Comparison of ENCODE assay signal across 10 mouse cellular contexts in the genomic region with DNA sequence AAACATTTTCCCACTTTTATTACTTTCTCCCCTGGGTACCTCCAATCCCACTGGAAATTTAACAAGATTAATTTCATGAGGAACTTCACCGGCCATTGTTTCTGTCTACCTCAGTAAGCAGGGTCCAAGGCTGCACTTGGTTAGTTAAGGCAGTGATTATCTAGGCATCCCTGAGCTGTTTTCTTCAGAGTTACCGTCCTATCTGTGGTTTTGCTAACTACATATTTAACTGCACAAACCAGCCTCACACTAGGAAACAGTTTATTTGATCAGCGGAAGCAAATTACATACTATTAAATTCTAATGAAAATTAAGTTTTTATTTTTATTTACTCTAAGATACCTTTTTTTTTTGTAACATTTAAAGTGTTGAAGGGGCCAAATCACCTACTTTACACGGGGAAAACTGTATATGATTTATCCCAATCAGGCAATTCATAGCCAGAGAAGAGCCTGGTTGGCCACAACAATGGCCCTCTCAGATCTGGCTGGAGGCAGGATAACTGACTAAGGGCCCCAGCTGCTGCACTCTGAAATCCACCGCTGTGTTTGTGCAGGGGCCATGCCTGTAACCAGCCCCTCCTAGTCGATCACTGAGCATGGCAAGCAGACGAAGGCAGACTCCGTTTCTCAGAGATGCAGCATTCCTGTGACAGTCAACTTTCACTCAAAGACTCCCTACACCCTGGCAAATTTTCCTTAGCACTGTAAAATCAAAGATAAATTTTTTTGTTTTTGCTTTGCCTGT. TPM values are rescaled to one million over a fixed set of nuclear protein-coding genes. Genes with fewer than 3 reads are reported as not detected.
DNase-seq lines count a peak whose midpoint lies in the region; ATAC-seq and TF ChIP-seq lines count a peak whose summit lies in the region.
"Had no signal": no experiment of that assay in that cellular context is flagged by ENCODE, and none has a peak within 500 bp of the region (broad histone marks: within the 10 kb centered on the region; RNA-seq: fewer than 3 reads in every experiment).

No protein-coding gene starts in this region.

- H3K4me1 ChIP-seq in hindbrain, embryonic 10.5 days (replicated peaks): peaks cover 13% of the 10 kb centered on the region
- peaks cover 3% of the 10 kb centered on the region; the same call in 1 of the 2 replicates for H3K4me1 ChIP-seq in hindbrain, embryonic 16.5 days (ENCODE audit: control insufficient read depth, insufficient read depth, low read depth, low read length)
- H3K4me1 ChIP-seq in MEL (ENCODE audit: control insufficient read depth in 1 of 2, insufficient read depth in 2 of 2, low read length in 2 of 2): peaks cover 31% of the 10 kb centered on the region in 2 experiments

- WGBS in hindbrain, embryonic 10.5 days: 50% methylated on average over 8 of the region's 8 CpGs
- 29% methylated on average over 8 of the region's 8 CpGs for WGBS in hindbrain, embryonic 16.5 days

- TF ChIP-seq POLR2A in MEL (IDR thresholded peaks at IDR 0.05; ENCODE audit: control insufficient read depth in 1 of 2, insufficient read depth in 1 of 2, low read depth in 1 of 2, low read length in 2 of 2, poor library complexity in 1 of 2): no peak

- DNase-seq in hindbrain, embryonic 10.5 days (ENCODE audit: low spot score): peak; percentile 43
- DNase-seq in MEL (ENCODE audit: low read depth, low spot score): peak; percentile 60
- peak; percentile 65 for DNase-seq in embryo, embryonic 11 days
- no peak for DNase-seq in frontal cortex, postnatal 10 days (ENCODE audit: low spot score in 2 of 2)
- DNase-seq in adrenal gland, postnatal 25 days: no peak

- H3K36me3 ChIP-seq in hindbrain, embryonic 10.5 days: peaks cover 7% of the 10 kb centered on the region; the same call in 1 of the 2 replicates
- no peaks in the 10 kb centered on the region for H3K36me3 ChIP-seq in hindbrain, embryonic 16.5 days (ENCODE audit: control insufficient read depth, insufficient read depth, low read length)
- H3K36me3 ChIP-seq in MEL (ENCODE audit: control insufficient read depth in 1 of 2, insufficient read depth in 2 of 2, low read length in 2 of 2): peaks cover 12 to 58% of the 10 kb centered on the region in 2 experiments

- no peaks in the 10 kb centered on the region for H3K27me3 ChIP-seq in hindbrain, embryonic 10.5 days (ENCODE audit: insufficient read depth, poor library complexity, severe bottlenecking)
- H3K27me3 ChIP-seq in hindbrain, embryonic 16.5 days (replicated peaks; ENCODE audit: control insufficient read depth, insufficient read depth, low read length): no peaks in the 10 kb centered on the region
- H3K27me3 ChIP-seq in MEL (ENCODE audit: control insufficient read depth in 1 of 2, insufficient read depth in 2 of 2, low read length in 2 of 2): no peaks in the 10 kb centered on the region
- H3K27me3 ChIP-seq: embryonic facial prominence, embryonic 15.5 days had no signal

- H3K4me3 ChIP-seq in hindbrain, embryonic 10.5 days: no peak overlapping the region
- H3K4me3 ChIP-seq in hindbrain, embryonic 16.5 days (ENCODE audit: low read length): no peak overlapping the region
- H3K4me3 ChIP-seq in MEL (ENCODE audit: control insufficient read depth in 1 of 2, insufficient read depth in 1 of 2, low read depth in 2 of 2, low read length in 2 of 2): peak overlapping the region in 1 of 2 experiments; percentile 30; a peak in 2 of 4 replicates
- H3K4me3 ChIP-seq: embryonic facial prominence, embryonic 15.5 days; myocyte had no signal

- TF ChIP-seq CTCF in MEL (IDR thresholded peaks at IDR 0.05 in 2 of 3, conservative IDR thresholded peaks at IDR 0.05 in 1 of 3; ENCODE audit: control insufficient read depth in 1 of 3, insufficient read depth in 1 of 3, low read depth in 2 of 3, low read length in 3 of 3, poor library complexity in 1 of 3, severe bottlenecking in 1 of 3): no peak

- peak; percentile 64 to 75 for TF ChIP-seq EP300 in MEL (IDR thresholded peaks at IDR 0.05; ENCODE audit: low read depth in 1 of 2, low read length in 2 of 2)

- H3K79me2 ChIP-seq in MEL (ENCODE audit: control insufficient read depth, insufficient read depth, low read length, poor library complexity): peaks cover 70% of the 10 kb centered on the region

- H3K9ac ChIP-seq in hindbrain, embryonic 16.5 days (ENCODE audit: low read depth, low read length): no peak overlapping the region
- H3K9ac ChIP-seq in MEL (ENCODE audit: control insufficient read depth, low read depth, low read length, poor library complexity, severe bottlenecking): peak overlapping the region; percentile 3; the same call in 1 of the 2 replicates
- H3K9ac ChIP-seq: embryonic facial prominence, embryonic 15.5 days had no signal

- ATAC-seq in hindbrain, embryonic 16.5 days: no peak
- ATAC-seq in megakaryocyte progenitor cell, adult 5-6 weeks (replicated peaks; ENCODE audit: poor library complexity): peak; percentile 35
- no peak for ATAC-seq in inflammation-experienced regulatory T-cells, adult 6 months

- no peaks in the 10 kb centered on the region for H3K9me3 ChIP-seq in hindbrain, embryonic 10.5 days
- H3K9me3 ChIP-seq in hindbrain, embryonic 16.5 days (ENCODE audit: control insufficient read depth, low read length): no peaks in the 10 kb centered on the region
- no peaks in the 10 kb centered on the region for H3K9me3 ChIP-seq in MEL (replicated peaks; ENCODE audit: insufficient read depth, low read length)
- H3K9me3 ChIP-seq: embryonic facial prominence, embryonic 15.5 days had no signal

- peak overlapping the region; percentile 64 for H3K27ac ChIP-seq in hindbrain, embryonic 10.5 days
- no peak overlapping the region for H3K27ac ChIP-seq in hindbrain, embryonic 16.5 days (ENCODE audit: low read depth, low read length)
- peak overlapping the region; percentile 59 for H3K27ac ChIP-seq in MEL (ENCODE audit: control insufficient read depth, low read depth, low read length)
- H3K27ac ChIP-seq: embryonic facial prominence, embryonic 15.5 days had no signal

- H3K4me2 ChIP-seq in hindbrain, embryonic 16.5 days (ENCODE audit: low read length): no peak overlapping the region
- H3K4me2 ChIP-seq: embryonic facial prominence, embryonic 15.5 days had no signal

- no peak for TF ChIP-seq RAD21 in MEL (IDR thresholded peaks at IDR 0.05; ENCODE audit: low read depth, low read length)

TF ChIP-seq in MEL, 35 proteins besides CTCF, POLR2A, EP300 and RAD21 (continues in another document):
- no peak for TF ChIP-seq E2F4 (IDR thresholded peaks at IDR 0.05; ENCODE audit: borderline replicate concordance, low read depth, low read length)
- no peak for TF ChIP-seq ZNF384 (IDR thresholded peaks at IDR 0.05; ENCODE audit: low read depth, low read length)
- TF ChIP-seq MXI1 (IDR thresholded peaks at IDR 0.05; ENCODE audit: low read depth, low read length): no peak
- no peak; the same call in 1 of the 2 replicates for TF ChIP-seq SIN3A (IDR thresholded peaks at IDR 0.05; ENCODE audit: low read length)
- no peak for TF ChIP-seq ZKSCAN1 (IDR thresholded peaks at IDR 0.05; ENCODE audit: low read depth, low read length)
- no peak for TF ChIP-seq TAL1 (IDR thresholded peaks at IDR 0.05; ENCODE audit: low read length)
- no peak for TF ChIP-seq MAZ (IDR thresholded peaks at IDR 0.05; ENCODE audit: low read depth, low read length)
- TF ChIP-seq POLR2AphosphoS5 (IDR thresholded peaks at IDR 0.05; ENCODE audit: borderline replicate concordance, low read depth, low read length): no peak
- TF ChIP-seq CHD1 (IDR thresholded peaks at IDR 0.05; ENCODE audit: low read depth, low read length): no peak
- TF ChIP-seq CHD2 (IDR thresholded peaks at IDR 0.05; ENCODE audit: low read length): no peak
- no peak for TF ChIP-seq USF1 (IDR thresholded peaks at IDR 0.05; ENCODE audit: low read depth, low read length)
- TF ChIP-seq MYB (IDR thresholded peaks at IDR 0.05; ENCODE audit: low read depth, low read length): 0 out of 2 replicates have a peak, but pooled peaks have one; percentile 57
- TF ChIP-seq KAT2A (conservative IDR thresholded peaks at IDR 0.05; ENCODE audit: low read depth, low read length): no peak
- TF ChIP-seq MAFK (IDR thresholded peaks at IDR 0.05; ENCODE audit: borderline replicate concordance, low read depth, low read length): no peak
- no peak for TF ChIP-seq USF2 (IDR thresholded peaks at IDR 0.05; ENCODE audit: borderline replicate concordance in 1 of 2, insufficient read depth in 1 of 2, low read depth in 1 of 2, low read length in 2 of 2)
- no peak for TF ChIP-seq JUND (IDR thresholded peaks at IDR 0.05; ENCODE audit: low read depth, low read length)
- TF ChIP-seq ELF1 (IDR thresholded peaks at IDR 0.05; ENCODE audit: low read depth, low read length): no peak
- no peak for TF ChIP-seq ZC3H11A (IDR thresholded peaks at IDR 0.05; ENCODE audit: low read depth, low read length)
- TF ChIP-seq NELFE (IDR thresholded peaks at IDR 0.05; ENCODE audit: low read depth, low read length): no peak; the same call in 1 of the 2 replicates
- TF ChIP-seq SMC3 (IDR thresholded peaks at IDR 0.05; ENCODE audit: low read depth, low read length): no peak
- no peak for TF ChIP-seq MAX (IDR thresholded peaks at IDR 0.05; ENCODE audit: low read length)
- TF ChIP-seq ZMIZ1 (IDR thresholded peaks at IDR 0.05; ENCODE audit: low read depth, low read length): no peak
- no peak for TF ChIP-seq NRF1 (IDR thresholded peaks at IDR 0.05; ENCODE audit: insufficient read depth, low read depth, low read length, poor library complexity, severe bottlenecking)
- TF ChIP-seq UBTF (IDR thresholded peaks at IDR 0.05; ENCODE audit: borderline replicate concordance, insufficient read depth, low read depth, low read length): no peak
- peak; percentile 43 for TF ChIP-seq GATA1 (IDR thresholded peaks at IDR 0.05; ENCODE audit: low read depth, low read length)
- no peak for TF ChIP-seq TBP (IDR thresholded peaks at IDR 0.05; ENCODE audit: low read depth, low read length)
- TF ChIP-seq HCFC1 (IDR thresholded peaks at IDR 0.05; ENCODE audit: low read depth, low read length): no peak
- peak; percentile 75 for TF ChIP-seq RCOR1 (IDR thresholded peaks at IDR 0.05; ENCODE audit: low read depth, low read length)

RNA-seq across cellular contexts. Expression of a gene that starts 9.0 kb away (rescaled TPM):
- polyA plus RNA-seq in hindbrain, embryonic 10.5 days (2016; fragmentation: Nextera tagmentation; extraction: Ambion mirVana): 3.3 and 4.3 TPM in 2 replicates
- 6.1 and 6.5 TPM in 2 replicates for polyA plus RNA-seq in hindbrain, embryonic 16.5 days (2015; fragmentation: Nextera tagmentation; extraction: Ambion mirVana)
- total RNA-seq in MEL (2012; rRNA removed): 4.6 and 6.7 TPM in 2 replicates
- polyA plus RNA-seq in MEL (2012; ENCODE audit: insufficient read depth in 1 of 2, insufficient read length in 2 of 2, low read depth in 1 of 2, low replicate concordance in 2 of 2, missing spikeins in 1 of 2): 10 to 100 TPM; 12.1 to 20.3 TPM
- 21.1 and 22.9 TPM in 2 replicates for total RNA-seq in megakaryocyte progenitor cell, adult 5-6 weeks (2015)
- 5.7 and 9.0 TPM in 2 replicates for total RNA-seq in megakaryocyte progenitor cell, adult 5-6 weeks (2017)
- 1 to 10 TPM; 4.4 to 5.7 (median 5.6) TPM for polyA plus RNA-seq in inflammation-experienced regulatory T-cells, adult 6 months (2017; shearing (Covaris generic))
- 30.3 and 30.9 TPM in 2 replicates for total RNA-seq in adrenal gland, postnatal 25 days (2021)

Comparison
In these comparisons a context has a peak if more than half of its experiments do, and no peak if none do; other contexts are left out.
1. DNase-seq: peak in hindbrain, embryonic 10.5 days (single experiment), MEL (single experiment) and embryo, embryonic 11 days (single experiment); none in frontal cortex, postnatal 10 days (0 of 2) and adrenal gland, postnatal 25 days (single experiment).